Mouse (Mus musculus): ENCODE measurements around the gene Klhl35. TPM values are rescaled to one million over a fixed set of nuclear protein-coding genes. Genes with fewer than 3 reads are reported as not detected.

Gene Klhl35
- 0.49 and 0.62 TPM in 2 replicates for polyA plus RNA-seq (2015; fragmentation: Nextera tagmentation; extraction: Ambion mirVana)

DNA sequence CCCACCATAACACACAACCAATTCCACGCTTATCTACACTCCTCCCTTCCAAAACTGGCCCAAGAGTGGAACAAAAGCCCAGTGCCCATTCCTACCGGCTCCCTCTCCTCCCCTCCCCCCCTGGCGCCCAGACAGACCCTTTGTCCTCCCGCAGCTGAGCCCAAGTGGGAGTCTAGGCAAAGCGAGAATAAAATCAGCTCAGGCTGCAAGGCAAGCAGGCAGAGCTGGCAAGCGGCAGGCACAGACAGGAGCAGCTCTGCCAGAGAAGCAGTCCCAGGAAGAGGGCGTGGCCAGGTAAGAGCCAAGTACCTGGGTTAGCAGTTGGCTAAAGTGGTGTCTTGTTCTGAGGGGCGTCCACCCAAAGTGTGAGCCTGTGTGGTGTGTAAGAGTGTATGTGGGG lies at the start of gene Klhl35:
TSS of gene Klhl35 (plus strand) at position 194 of the 400 bp plus-strand sequence.
- 26% methylated on average over 8 of the region's 8 CpGs for WGBS
- peak within 1 kb of the TSS; percentile 23; the same call in 1 of the 2 replicates for H3K9ac ChIP-seq
- H3K36me3 ChIP-seq, result no peaks in the 10 kb centered on the region
- no peaks in the 10 kb centered on the region for H3K9me3 ChIP-seq
- H3K4me2 ChIP-seq (replicated peaks), result no peak within 1 kb of the TSS
- ATAC-seq, result no peak
- H3K27me3 ChIP-seq (replicated peaks), result no peaks in the 10 kb centered on the region; the same call in 1 of the 2 replicates
- no peak within 1 kb of the TSS for H3K4me3 ChIP-seq (replicated peaks)
- H3K27ac ChIP-seq, result no peak within 1 kb of the TSS
- H3K4me1 ChIP-seq (replicated peaks), result peaks cover 27% of the 10 kb centered on the region

- no peak overlapping the region for H3K4me3 ChIP-seq (replicated peaks)
- H3K9me3 ChIP-seq, result no peaks in the 10 kb centered on the region
- H3K27ac ChIP-seq, result no peak overlapping the region
- no peak for ATAC-seq
- peaks cover 12% of the 10 kb centered on the region; the same call in 1 of the 2 replicates for H3K4me1 ChIP-seq (replicated peaks)
- no peaks in the 10 kb centered on the region for H3K27me3 ChIP-seq (replicated peaks)
- no peak overlapping the region for H3K4me2 ChIP-seq (replicated peaks)
- H3K9ac ChIP-seq, result no peak overlapping the region
- WGBS, result 75% methylated on average over 3 of the region's 3 CpGs
- no peaks in the 10 kb centered on the region for H3K36me3 ChIP-seq
Observed at GRCm38 (mm10) chr7:99419311-99419710, 46.5 kb upstream of the Klhl35 start.

DNA sequence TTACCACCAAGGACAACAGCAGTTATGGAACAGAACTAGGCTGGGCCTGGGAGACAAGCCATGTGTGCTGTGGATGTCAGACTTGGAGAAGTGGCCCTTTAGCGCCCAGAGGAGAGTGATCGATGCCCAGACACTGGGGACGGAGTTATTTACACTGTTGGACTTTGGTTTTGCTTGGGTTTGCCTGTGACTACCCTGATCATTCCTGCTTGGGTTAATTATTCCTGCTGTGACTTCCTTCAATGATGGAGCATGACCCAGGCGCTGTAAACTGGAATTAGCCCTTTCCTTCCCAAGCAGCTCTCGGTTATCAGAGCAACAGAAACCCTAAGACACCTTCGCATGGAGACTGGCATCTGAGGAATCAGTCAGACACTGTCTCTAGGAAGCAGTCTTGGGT lies 44.8 kb upstream of the Klhl35 start:
- Histone ChIP-seq H3K27me3 (replicated peaks) (no peaks in the 10 kb centered on the region), H3K4me3 (replicated peaks) (no peak overlapping the region), H3K9ac (no peak overlapping the region), H3K4me2 (replicated peaks) (0 out of 2 replicates have a peak overlapping the region, but pooled peaks have one; percentile 17), H3K4me1 (replicated peaks) (peaks cover 20% of the 10 kb centered on the region), H3K27ac (peak overlapping the region; percentile 77), H3K36me3 (no peaks in the 10 kb centered on the region), H3K9me3 (no peaks in the 10 kb centered on the region)
- 61% methylated on average over 6 of the region's 6 CpGs for WGBS
- ATAC-seq, result peak; percentile 87

- no peak overlapping the region for H3K9ac ChIP-seq
- no peaks in the 10 kb centered on the region for H3K27me3 ChIP-seq (replicated peaks)
- H3K27ac ChIP-seq, result peak overlapping the region; percentile 58
Observed at GRCm38 (mm10) chr7:99424538-99425155, 41.2 kb upstream of the Klhl35 start.

GRCm38 (mm10) chr7:99425706-99426105 lies 40.1 kb upstream of the Klhl35 start:
- 84% methylated on average over 4 of the region's 4 CpGs for WGBS
- Histone ChIP-seq H3K4me2 (replicated peaks) (no peak overlapping the region), H3K9me3 (no peaks in the 10 kb centered on the region), H3K4me3 (replicated peaks) (no peak overlapping the region), H3K27ac (no peak overlapping the region), H3K4me1 (replicated peaks) (peaks cover 20% of the 10 kb centered on the region), H3K27me3 (replicated peaks) (no peaks in the 10 kb centered on the region), H3K9ac (no peak overlapping the region), H3K36me3 (no peaks in the 10 kb centered on the region)
- ATAC-seq, result no peak

More at GRCm38 (mm10) chr7:99424538-99425155, 41.2 kb upstream of the Klhl35 start:
- H3K36me3 ChIP-seq, result no peaks in the 10 kb centered on the region
- H3K9me3 ChIP-seq, result no peaks in the 10 kb centered on the region
- 22% methylated on average over 8 of the region's 8 CpGs for WGBS
- H3K4me2 ChIP-seq (replicated peaks), result no peak overlapping the region
- peaks cover 23% of the 10 kb centered on the region for H3K4me1 ChIP-seq (replicated peaks)
- peak; percentile 41 for ATAC-seq
- H3K4me3 ChIP-seq (replicated peaks), result no peak overlapping the region

DNA sequence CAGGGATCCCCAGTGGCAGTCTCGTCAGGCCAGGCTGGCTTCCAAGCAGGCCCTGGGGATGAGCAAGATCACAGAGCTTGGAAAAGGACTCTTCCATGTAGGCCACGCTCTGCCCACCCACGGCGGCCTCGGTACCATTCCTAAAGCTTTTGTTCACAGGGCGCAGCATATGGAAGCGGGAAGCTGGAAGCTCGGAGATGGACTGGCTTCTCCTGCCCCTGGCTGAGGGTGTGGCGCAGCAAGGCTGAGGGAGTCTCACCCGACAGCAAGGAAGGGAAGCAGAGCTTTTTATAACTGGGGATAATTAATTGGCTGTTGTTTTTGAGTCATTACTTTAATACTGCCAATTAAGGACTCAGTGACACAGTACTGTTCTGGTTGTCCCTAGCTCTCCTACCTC lies 38.8 kb upstream of the Klhl35 start:
- no peak for ATAC-seq
- Histone ChIP-seq H3K4me2 (replicated peaks) (no peak overlapping the region), H3K27me3 (replicated peaks) (no peaks in the 10 kb centered on the region), H3K27ac (no peak overlapping the region), H3K36me3 (no peaks in the 10 kb centered on the region), H3K4me3 (replicated peaks) (no peak overlapping the region), H3K9me3 (no peaks in the 10 kb centered on the region), H3K9ac (no peak overlapping the region), H3K4me1 (replicated peaks) (peaks cover 18% of the 10 kb centered on the region)
- WGBS, result 75% methylated on average over 10 of the region's 10 CpGs

DNA sequence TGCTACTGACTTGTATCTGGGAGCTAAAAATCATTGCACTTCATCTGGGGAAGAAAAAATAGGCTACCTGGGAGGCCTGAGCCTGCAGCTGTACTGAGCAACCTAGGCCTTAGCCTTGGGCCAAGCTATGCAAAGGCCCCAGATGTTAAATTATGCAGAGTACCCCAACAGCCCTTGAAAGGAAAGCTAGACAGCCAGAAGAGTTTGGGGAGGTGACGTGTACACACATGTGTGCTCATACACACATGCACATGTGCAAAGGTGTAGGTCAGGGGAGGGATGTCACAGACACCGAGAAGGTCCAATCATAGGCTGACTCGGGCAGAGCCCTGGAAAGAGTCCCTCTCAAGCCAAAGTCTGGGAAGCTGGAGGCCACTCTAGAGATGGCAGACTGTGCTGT lies 37.8 kb upstream of the Klhl35 start:
- no peak for ATAC-seq
- no peak overlapping the region for H3K4me2 ChIP-seq (replicated peaks)
- peaks cover 23% of the 10 kb centered on the region for H3K4me1 ChIP-seq (replicated peaks)
- H3K27me3 ChIP-seq (replicated peaks), result no peaks in the 10 kb centered on the region
- H3K9me3 ChIP-seq, result no peaks in the 10 kb centered on the region
- no peak overlapping the region for H3K4me3 ChIP-seq (replicated peaks)
- H3K27ac ChIP-seq, result no peak overlapping the region
- no peaks in the 10 kb centered on the region for H3K36me3 ChIP-seq
- WGBS, result 93% methylated on average over 3 of the region's 3 CpGs
- no peak overlapping the region for H3K9ac ChIP-seq

GRCm38 (mm10) chr7:99428836-99429235 lies 37.0 kb upstream of the Klhl35 start:
- no peak overlapping the region for H3K27ac ChIP-seq
- no peak overlapping the region for H3K4me2 ChIP-seq (replicated peaks)
- H3K9ac ChIP-seq, result no peak overlapping the region
- H3K4me1 ChIP-seq (replicated peaks), result peaks cover 25% of the 10 kb centered on the region
- 79% methylated on average over 5 of the region's 5 CpGs for WGBS
- no peak overlapping the region for H3K4me3 ChIP-seq (replicated peaks)
- no peak for ATAC-seq
- H3K27me3 ChIP-seq (replicated peaks), result no peaks in the 10 kb centered on the region
- no peaks in the 10 kb centered on the region for H3K36me3 ChIP-seq
- no peaks in the 10 kb centered on the region for H3K9me3 ChIP-seq

- H3K36me3 ChIP-seq, result no peaks in the 10 kb centered on the region
- 51% methylated on average over 6 of the region's 6 CpGs for WGBS
- H3K4me3 ChIP-seq (replicated peaks), result no peak overlapping the region
- ATAC-seq, result no peak
- H3K4me1 ChIP-seq (replicated peaks), result peaks cover 17% of the 10 kb centered on the region
- no peak overlapping the region for H3K4me2 ChIP-seq (replicated peaks)
- H3K27me3 ChIP-seq (replicated peaks), result no peaks in the 10 kb centered on the region
- no peak overlapping the region for H3K9ac ChIP-seq
- no peak overlapping the region for H3K27ac ChIP-seq
- no peaks in the 10 kb centered on the region for H3K9me3 ChIP-seq
Observed at GRCm38 (mm10) chr7:99429786-99430185, 36.0 kb upstream of the Klhl35 start.

DNA sequence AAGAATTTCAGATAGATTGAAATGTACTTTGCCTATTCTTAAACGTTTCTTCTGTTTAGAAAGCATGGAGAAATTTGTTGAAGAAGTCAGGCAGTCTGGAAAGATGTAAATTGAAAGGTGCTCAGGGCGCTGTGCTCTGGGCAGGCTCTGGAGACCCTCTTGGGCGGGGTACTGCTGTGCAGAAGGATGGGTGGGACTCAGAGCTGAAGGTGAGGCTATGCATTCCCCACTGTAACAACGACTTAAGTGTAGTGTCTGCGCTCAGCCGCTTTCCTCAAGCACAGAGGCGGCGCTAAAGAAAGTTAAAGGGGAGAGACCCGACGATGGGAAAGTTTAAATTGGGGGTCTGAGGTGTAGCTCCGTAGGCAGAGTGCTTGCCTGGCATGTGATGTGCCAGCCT lies 35.6 kb upstream of the Klhl35 start:
- no peak overlapping the region for H3K9ac ChIP-seq
- no peaks in the 10 kb centered on the region for H3K9me3 ChIP-seq
- H3K4me1 ChIP-seq (replicated peaks), result peaks cover 18% of the 10 kb centered on the region
- no peaks in the 10 kb centered on the region for H3K36me3 ChIP-seq
- 71% methylated on average over 11 of the region's 11 CpGs for WGBS
- ATAC-seq, result no peak
- H3K27ac ChIP-seq, result no peak overlapping the region
- H3K27me3 ChIP-seq (replicated peaks), result no peaks in the 10 kb centered on the region
- H3K4me2 ChIP-seq (replicated peaks), result no peak overlapping the region
- no peak overlapping the region for H3K4me3 ChIP-seq (replicated peaks)

DNA sequence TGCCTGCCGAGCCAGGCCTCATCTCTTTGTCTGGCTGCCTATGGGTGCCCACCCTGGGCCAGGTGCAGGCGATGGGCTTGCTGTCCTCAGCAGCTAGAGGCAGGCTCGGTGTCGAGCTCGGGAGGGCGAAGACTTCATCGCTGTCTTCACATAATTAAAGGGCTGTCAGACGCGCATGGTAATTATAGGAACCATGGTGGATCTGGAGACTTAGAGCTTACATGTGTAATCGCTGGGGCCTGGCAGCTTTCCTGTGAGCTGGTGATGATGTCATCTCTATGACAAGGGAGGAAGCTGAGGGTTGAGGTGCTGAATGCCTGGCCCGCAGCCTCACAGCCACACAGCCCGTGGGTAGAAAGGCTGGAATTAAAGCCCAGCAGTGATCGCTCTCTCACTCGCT lies 33.6 kb upstream of the Klhl35 start:
- H3K4me1 ChIP-seq (replicated peaks), result peaks cover 26% of the 10 kb centered on the region
- no peak overlapping the region for H3K4me3 ChIP-seq (replicated peaks)
- H3K9me3 ChIP-seq, result no peaks in the 10 kb centered on the region
- no peak overlapping the region for H3K9ac ChIP-seq
- H3K4me2 ChIP-seq (replicated peaks), result no peak overlapping the region
- H3K27me3 ChIP-seq (replicated peaks), result no peaks in the 10 kb centered on the region
- H3K36me3 ChIP-seq, result no peaks in the 10 kb centered on the region
- no peak for ATAC-seq
- H3K27ac ChIP-seq, result no peak overlapping the region
- WGBS, result 67% methylated on average over 14 of the region's 14 CpGs

DNA sequence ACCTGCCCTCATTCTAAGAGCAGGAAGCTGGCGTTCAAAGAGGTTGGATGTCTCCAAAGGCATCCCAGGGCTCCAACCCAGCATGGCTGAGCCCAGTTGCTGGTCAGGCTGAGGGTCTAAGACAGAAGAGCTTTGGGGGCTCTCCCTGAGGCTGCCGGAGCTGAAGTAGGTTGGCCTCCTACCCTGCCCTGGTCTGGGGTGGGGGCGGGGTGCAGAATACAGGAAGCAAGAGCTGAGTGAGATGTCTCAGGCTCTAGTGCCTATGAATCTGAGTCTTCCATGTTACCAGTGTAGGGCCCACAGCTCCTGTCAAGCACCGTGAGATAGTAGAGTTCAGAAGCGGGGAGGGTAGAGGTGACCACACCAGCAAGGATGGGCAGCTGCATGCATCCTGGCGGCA lies 32.9 kb upstream of the Klhl35 start:
- no peak overlapping the region for H3K4me2 ChIP-seq (replicated peaks)
- no peaks in the 10 kb centered on the region for H3K9me3 ChIP-seq
- peaks cover 27% of the 10 kb centered on the region for H3K4me1 ChIP-seq (replicated peaks)
- H3K9ac ChIP-seq, result no peak overlapping the region
- H3K27me3 ChIP-seq (replicated peaks), result no peaks in the 10 kb centered on the region
- H3K36me3 ChIP-seq, result no peaks in the 10 kb centered on the region
- 80% methylated on average over 6 of the region's 6 CpGs for WGBS
- H3K27ac ChIP-seq, result no peak overlapping the region
- H3K4me3 ChIP-seq (replicated peaks), result no peak overlapping the region
- ATAC-seq, result no peak

GRCm38 (mm10) chr7:99434672-99435250 lies 31.0 kb upstream of the Klhl35 start:
- ATAC-seq, result peak; percentile 64
- H3K27ac ChIP-seq, result peak overlapping the region; percentile 37; the same call in 1 of the 2 replicates
- H3K9me3 ChIP-seq, result no peaks in the 10 kb centered on the region

More at GRCm38 (mm10) chr7:99434672-99435250, 31.0 kb upstream of the Klhl35 start:
- WGBS, result 48% methylated on average over 12 of the region's 12 CpGs
- no peak overlapping the region for H3K4me2 ChIP-seq (replicated peaks)
- H3K36me3 ChIP-seq, result no peaks in the 10 kb centered on the region
- peaks cover 23% of the 10 kb centered on the region for H3K4me1 ChIP-seq (replicated peaks)
- H3K27me3 ChIP-seq (replicated peaks), result no peaks in the 10 kb centered on the region
- no peak overlapping the region for H3K4me3 ChIP-seq (replicated peaks)
- no peak overlapping the region for H3K9ac ChIP-seq

Data from intestine, embryonic 15.5 days (tissue).